Mouse (Mus musculus): ENCODE measurements around the gene Gm3336. TPM values are rescaled to one million over a fixed set of nuclear protein-coding genes. Genes with fewer than 3 reads are reported as not detected.

Gene Gm3336
- total RNA-seq, 4 experiments from 2014 or later: not detected

DNA sequence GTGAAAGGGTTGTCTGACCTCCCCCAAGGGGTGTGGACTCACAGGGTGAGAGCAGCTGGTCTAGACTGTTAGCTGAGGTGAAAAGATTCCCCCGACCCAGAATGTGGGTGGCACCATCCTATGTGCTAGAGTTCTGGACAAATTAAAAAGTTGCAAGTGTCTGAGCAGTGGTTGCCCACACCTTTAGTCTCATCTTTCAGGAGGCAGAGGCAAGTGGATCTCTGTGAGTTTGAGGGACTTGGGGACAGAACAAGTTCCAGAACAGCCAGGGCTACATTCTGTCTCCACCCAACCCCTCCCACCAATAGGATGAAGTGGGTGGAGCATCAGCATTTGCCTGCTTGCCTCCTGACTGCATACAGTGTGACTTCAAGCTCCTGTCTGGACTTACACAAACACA lies 43.8 kb downstream of the Gm3336 start:
- DNase-seq (ENCODE audit: low spot score in 2 of 2): no peak

DNA sequence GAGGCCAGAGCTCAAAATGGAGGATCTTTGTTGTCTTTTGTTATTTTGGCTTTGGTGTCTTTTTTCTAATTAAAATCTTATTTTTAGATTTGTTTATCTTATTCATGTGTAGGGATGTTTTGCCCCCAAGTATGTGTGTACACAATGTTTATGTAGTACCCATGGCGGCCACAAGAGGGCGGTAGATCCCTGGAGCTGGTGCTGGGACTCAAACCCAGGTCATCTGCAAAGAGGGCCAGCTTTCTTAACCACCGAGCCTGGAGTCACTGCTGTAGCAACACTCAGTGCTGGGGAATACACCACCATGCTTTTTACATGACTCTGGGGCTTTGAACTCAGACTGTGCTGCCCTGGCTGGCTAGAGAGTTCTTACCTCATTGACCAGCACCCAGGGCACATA lies 45.0 kb downstream of the Gm3336 start:
- no peak for DNase-seq (ENCODE audit: low spot score in 2 of 2)

DNA sequence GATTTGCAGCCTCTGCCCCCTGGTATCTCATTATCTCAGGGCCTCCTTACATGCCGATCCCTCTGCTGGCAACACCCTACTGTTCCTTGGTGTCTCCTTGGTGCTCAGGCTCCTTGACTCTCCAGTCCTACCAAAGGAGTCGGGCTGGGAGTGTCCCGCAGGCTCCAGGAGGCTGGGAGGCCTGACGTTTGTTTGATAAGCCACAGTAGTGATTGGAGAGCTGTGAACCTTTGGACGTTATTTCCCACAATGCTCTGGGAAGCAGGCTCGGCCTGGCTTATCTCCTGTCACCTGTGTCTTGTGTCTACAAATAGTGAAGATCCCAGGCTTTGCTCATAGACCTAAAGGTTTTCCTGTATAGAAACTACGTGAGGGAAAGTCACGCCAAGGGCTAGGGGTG lies 45.7 kb downstream of the Gm3336 start:
- DNase-seq (ENCODE audit: low spot score in 2 of 2): no peak

- DNase-seq (ENCODE audit: low spot score in 2 of 2): no peak
Measured at GRCm38 (mm10) chr8:70764676-70765075, 46.3 kb downstream of the Gm3336 start.

DNA sequence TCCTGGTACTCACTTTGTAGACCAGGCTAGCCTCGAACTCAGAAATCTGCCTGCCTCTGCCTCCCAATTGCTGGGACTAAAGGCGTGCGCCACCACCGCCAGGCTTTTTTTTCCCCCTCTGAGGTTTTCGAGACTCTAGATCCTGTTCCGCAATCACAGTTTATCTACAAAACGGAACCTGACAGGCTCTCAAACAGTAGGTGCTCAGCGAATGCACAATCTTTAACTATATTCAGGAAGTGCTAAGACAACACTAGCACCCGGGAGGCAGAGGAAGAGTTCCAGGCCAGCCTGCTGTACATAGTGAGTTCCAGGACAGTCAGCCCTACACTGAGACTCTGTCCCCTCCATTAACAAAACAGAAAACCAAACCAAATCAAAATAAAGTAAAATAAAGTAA lies 47.0 kb downstream of the Gm3336 start:
- DNase-seq (ENCODE audit: low spot score in 2 of 2): no peak

GRCm38 (mm10) chr8:70765838-70766570 lies 47.7 kb downstream of the Gm3336 start:
- DNase-seq (ENCODE audit: low spot score in 2 of 2): no peak

- DNase-seq (ENCODE audit: low spot score in 2 of 2): peak; percentile 70 to 82
Measured at GRCm38 (mm10) chr8:70766571-70767440, 48.5 kb downstream of the Gm3336 start.

- DNase-seq (ENCODE audit: low spot score in 2 of 2): no peak
Measured at GRCm38 (mm10) chr8:70767503-70767902, 49.2 kb downstream of the Gm3336 start.

- no peak for DNase-seq (ENCODE audit: low spot score in 2 of 2)
Measured at GRCm38 (mm10) chr8:70768231-70768776, 50.0 kb downstream of the Gm3336 start.

DNA sequence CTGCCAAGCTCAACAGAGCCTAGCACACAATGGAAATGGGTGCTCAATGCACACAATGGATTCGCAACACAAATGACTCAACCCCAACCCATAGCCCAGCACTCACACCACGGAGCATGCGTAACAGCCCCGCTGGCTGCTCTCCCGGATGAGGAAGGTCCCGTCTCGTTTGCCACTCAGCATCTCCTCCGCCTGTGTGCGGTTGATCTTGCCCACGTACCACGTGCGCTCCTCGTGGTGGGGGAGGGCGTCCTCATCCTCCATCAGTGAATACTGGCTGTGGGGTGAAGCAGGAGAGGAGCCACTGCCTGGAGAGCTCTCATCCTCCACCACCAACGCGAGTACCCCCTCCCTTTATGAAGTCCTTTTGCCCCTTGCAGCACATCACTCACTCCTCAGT lies 50.6 kb downstream of the Gm3336 start:
- DNase-seq (ENCODE audit: low spot score in 2 of 2): no peak

- DNase-seq (ENCODE audit: low spot score in 2 of 2): peak; percentile 86 to 88
Measured at GRCm38 (mm10) chr8:70769359-70769758, 51.0 kb downstream of the Gm3336 start.

DNA sequence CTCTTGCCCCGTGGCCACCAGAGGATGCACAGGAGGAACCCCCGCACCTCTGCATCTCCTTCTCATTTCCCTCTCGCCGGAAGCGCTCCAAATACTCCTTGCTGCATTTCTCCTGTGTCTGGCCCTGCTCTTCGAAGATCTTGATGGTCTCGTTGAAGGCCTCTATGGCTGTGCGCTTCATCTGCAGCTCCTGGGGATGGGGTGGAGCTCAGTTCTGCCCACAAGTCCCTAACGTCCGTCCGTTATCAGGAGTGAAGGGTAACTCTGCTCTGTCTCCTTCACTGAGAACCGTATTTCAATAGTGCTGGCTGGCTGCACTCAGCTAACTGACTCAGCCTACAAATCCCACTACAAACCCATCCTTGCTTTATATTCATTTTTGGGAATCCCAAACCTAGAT lies 51.5 kb downstream of the Gm3336 start:
- DNase-seq (ENCODE audit: low spot score in 2 of 2): no peak

- no peak for DNase-seq (ENCODE audit: low spot score in 2 of 2)
Measured at GRCm38 (mm10) chr8:70770748-70771147, 52.4 kb downstream of the Gm3336 start.

- no peak for DNase-seq (ENCODE audit: low spot score in 2 of 2)
Measured at GRCm38 (mm10) chr8:70771217-70771616, 52.9 kb downstream of the Gm3336 start.

DNA sequence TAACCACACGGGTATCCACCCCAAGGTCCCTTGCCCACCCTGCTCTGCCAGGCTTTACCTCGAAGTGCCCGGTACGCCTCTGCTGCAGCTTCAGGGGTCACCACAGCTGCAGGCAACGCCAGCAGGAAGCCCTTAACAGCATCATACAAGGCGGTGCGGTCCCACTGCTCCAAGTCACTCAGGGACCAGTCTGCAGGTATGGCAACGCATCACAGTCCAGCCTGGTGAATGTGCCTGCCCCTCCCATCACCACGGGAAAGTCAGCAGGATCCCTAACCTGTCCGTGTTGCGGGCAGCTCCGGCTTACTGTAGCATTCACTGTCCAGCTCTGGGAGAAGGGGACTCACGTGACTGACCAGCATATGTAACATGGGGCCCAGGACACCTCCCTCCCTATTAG lies 53.7 kb downstream of the Gm3336 start:
- DNase-seq (ENCODE audit: low spot score in 2 of 2): no peak

Other genes starting within 250 kb of the Gm3336 start
- gene Klhl26, start 241.6 kb upstream of the Gm3336 start, total RNA-seq (2022): 1 to 10 TPM; 6.6 to 9.7 (median 7.5) TPM
- not detected for gene Tmem59l, start 231.2 kb upstream of the Gm3336 start, total RNA-seq (2022)
- gene Crlf1, start 225.4 kb upstream of the Gm3336 start, total RNA-seq (2022): 1 to 10 TPM; 1.1 to 2.5 (median 2.3) TPM
- 100 to 1,000 TPM; 175 to 196 (median 181) TPM for gene Rex1bd, start 211.8 kb upstream of the Gm3336 start, total RNA-seq (2022)
- 100 to 1,000 TPM; 794 to 918 (median 839) TPM for gene Uba52, start 207.7 kb upstream of the Gm3336 start, total RNA-seq (2022)
- 100 to 1,000 TPM; 113 to 123 (median 120) TPM for gene Fkbp8, start 190.8 kb upstream of the Gm3336 start, total RNA-seq (2022)
- 10 to 100 TPM; 68.3 to 80.8 (median 76.7) TPM for gene Kxd1, start 190.6 kb upstream of the Gm3336 start, total RNA-seq (2022)
- gene Ell, start 179.1 kb upstream of the Gm3336 start, total RNA-seq (2022): 10 to 100 TPM; 11.9 to 14.7 (median 12.3) TPM
- 1 to 10 TPM; 1.9 to 3.4 (median 2.4) TPM for gene Isyna1, start 124.2 kb upstream of the Gm3336 start, total RNA-seq (2022)
- 10 to 100 TPM in 3 of 4 experiments, 1 to 10 TPM in 1; 8.5 to 19.2 (median 10.4) TPM for gene Ssbp4, start 109.7 kb upstream of the Gm3336 start, total RNA-seq (2022)
- gene Lrrc25, start 102.4 kb upstream of the Gm3336 start, total RNA-seq (2022): under 1 TPM in 3 of 4 experiments, not detected in 1; 0.17 to 0.49 (median 0.22) TPM
- gene Gdf15, start 86.1 kb upstream of the Gm3336 start, total RNA-seq (2022): under 1 TPM in 1 of 4 experiments, not detected in 3; 0.24 TPM
- gene Pgpep1, start 58.2 kb upstream of the Gm3336 start, total RNA-seq (2022): 10 to 100 TPM; 13.6 to 19.0 (median 15.7) TPM
- gene Lsm4, start 45.3 kb upstream of the Gm3336 start, total RNA-seq (2022): 10 to 100 TPM; 64.4 to 75.4 (median 70.3) TPM
- gene Jund, start 19.6 kb upstream of the Gm3336 start, total RNA-seq (2022): 10 to 100 TPM; 31.9 to 42.0 (median 38.3) TPM
- not detected for gene Iqcn, start 15.1 kb upstream of the Gm3336 start, total RNA-seq (2022)
- 1 to 10 TPM in 2 of 4 experiments, under 1 TPM in 2; 0.65 to 2.3 (median 1.1) TPM for gene Pde4c, start 5.2 kb downstream of the Gm3336 start, total RNA-seq (2022)
- 10 to 100 TPM; 28.5 to 34.0 (median 32.3) TPM for gene Rab3a, start 36.1 kb downstream of the Gm3336 start, total RNA-seq (2022)
- gene Mpv17l2, start 42.4 kb downstream of the Gm3336 start, total RNA-seq (2022): 10 to 100 TPM; 19.7 to 24.6 (median 22.2) TPM
- 10 to 100 TPM; 14.5 to 17.4 (median 16.0) TPM for gene Pik3r2, start 58.2 kb downstream of the Gm3336 start, total RNA-seq (2022)
- 1 to 10 TPM; 1.7 to 4.5 (median 2.4) TPM for gene Mast3, start 86.5 kb downstream of the Gm3336 start, total RNA-seq (2022)
- not detected for gene Il12rb1, start 89.9 kb downstream of the Gm3336 start, total RNA-seq (2022)
- gene Arrdc2, start 121.2 kb downstream of the Gm3336 start, total RNA-seq (2022): 100 to 1,000 TPM in 1 of 4 experiments, 10 to 100 TPM in 3; 38.9 to 177 (median 68.9) TPM
- 10 to 100 TPM; 18.0 to 21.5 (median 20.5) TPM for gene Kcnn1, start 144.7 kb downstream of the Gm3336 start, total RNA-seq (2022)
- gene Ccdc124, start 155.4 kb downstream of the Gm3336 start, total RNA-seq (2022): 10 to 100 TPM; 61.7 to 77.8 (median 67.5) TPM
- not detected for gene Slc5a5, start 174.2 kb downstream of the Gm3336 start, total RNA-seq (2022)
- 1,000 to 10,000 TPM in 2 of 4 experiments, 100 to 1,000 TPM in 2; 935 to 1,159 (median 1,025) TPM for gene Rpl18a, start 178.9 kb downstream of the Gm3336 start, total RNA-seq (2022)
- 10 to 100 TPM in 3 of 4 experiments, 1 to 10 TPM in 1; 9.2 to 15.9 (median 13.7) TPM for gene Map1s, start 187.4 kb downstream of the Gm3336 start, total RNA-seq (2022)